Mouse (Mus musculus): Measurements from ENCODE around the gene Cr2. TPM values are rescaled to one million over a fixed set of nuclear protein-coding genes. Genes with fewer than 3 reads are reported as not detected.
A peak's percentile ranks its signal among the peaks of the same experiment; 100 is the strongest.

Cr2 gene
- polyA plus RNA-seq, 1 experiment from 2014 or later = 2.4 TPM

DNA sequence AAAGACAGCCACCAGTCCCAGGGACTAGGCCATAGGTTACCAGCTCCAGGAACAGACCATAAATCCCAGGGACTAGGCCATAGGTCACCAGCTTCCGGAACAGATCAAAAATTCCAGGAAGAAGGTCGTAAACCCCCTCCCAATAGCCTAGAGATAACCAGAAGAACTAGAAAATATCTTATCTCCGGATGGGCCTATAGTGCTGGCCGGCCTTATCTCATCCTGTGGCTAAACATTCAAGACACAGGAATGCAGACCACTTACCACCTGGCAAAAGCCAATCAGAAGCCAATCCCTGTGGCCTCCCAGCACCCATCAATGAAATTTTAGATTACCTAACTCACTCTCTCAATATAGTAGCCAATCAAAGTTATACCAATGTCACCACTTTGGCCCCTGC lies 75.8 kb downstream of the Cr2 start:
- TF ChIP-seq CTCF (IDR thresholded peaks at IDR 0.05; ENCODE audit: low read depth) = no peak
- Histone ChIP-seq H3K27me3 (ENCODE audit: insufficient read depth, low read length) (no peaks in the 10 kb centered on the region), H3K4me2 (ENCODE audit: low read length) (no peak overlapping the region), H3K9ac (ENCODE audit: low read depth, low read length) (no peak overlapping the region), H3K27ac (no peak overlapping the region), H3K4me1 (replicated peaks; ENCODE audit: insufficient read depth, low read length) (no peaks in the 10 kb centered on the region), H3K4me3 (replicated peaks; ENCODE audit: low read depth, low read length) (no peak overlapping the region), H3K9me3 (replicated peaks; ENCODE audit: low read length) (no peaks in the 10 kb centered on the region), H3K36me3 (ENCODE audit: insufficient read depth, low read length) (peaks cover 6% of the 10 kb centered on the region; the same call in 1 of the 2 replicates)
- WGBS = 47% methylated on average over 4 of the region's 4 CpGs
- no peak for ATAC-seq (replicated peaks; ENCODE audit: low FRiP score, low read depth)
- peak; percentile 12 for DNase-seq (ENCODE audit: low spot score)

DNA sequence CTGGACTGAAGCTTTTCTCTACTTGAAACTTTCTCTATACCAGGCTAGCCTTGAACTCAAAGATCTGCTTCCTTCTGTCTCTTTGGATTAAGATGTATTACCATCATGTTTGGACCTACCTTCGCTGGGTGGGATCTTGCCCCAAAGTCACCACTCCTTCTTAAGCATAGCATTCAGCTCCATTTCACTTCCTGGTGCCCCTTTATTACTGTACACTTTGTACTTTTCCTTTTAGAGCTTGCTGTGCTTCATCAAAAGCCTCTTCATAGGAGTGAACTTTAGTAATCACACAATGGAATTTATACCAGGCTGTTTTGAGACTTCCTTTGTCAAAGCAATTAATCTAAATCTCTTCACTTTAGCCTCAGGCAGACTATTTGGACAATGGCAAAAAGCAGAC lies 78.5 kb downstream of the Cr2 start:
- DNase-seq (ENCODE audit: low spot score) (no peak), ATAC-seq (replicated peaks; ENCODE audit: low FRiP score, low read depth) (no peak)
- H3K27ac ChIP-seq = no peak overlapping the region
- H3K4me2 ChIP-seq (ENCODE audit: low read length) = no peak overlapping the region
- H3K9me3 ChIP-seq (replicated peaks; ENCODE audit: low read length) = no peaks in the 10 kb centered on the region
- H3K9ac ChIP-seq (ENCODE audit: low read depth, low read length) = no peak overlapping the region
- 94% methylated on average over 1 of the region's 1 CpGs for WGBS
- no peak for TF ChIP-seq CTCF (IDR thresholded peaks at IDR 0.05; ENCODE audit: low read depth)
- H3K4me3 ChIP-seq (replicated peaks; ENCODE audit: low read depth, low read length) = no peak overlapping the region
- H3K4me1 ChIP-seq (replicated peaks; ENCODE audit: insufficient read depth, low read length) = no peaks in the 10 kb centered on the region
- no peaks in the 10 kb centered on the region for H3K27me3 ChIP-seq (ENCODE audit: insufficient read depth, low read length)
- peaks cover 6% of the 10 kb centered on the region; the same call in 1 of the 2 replicates for H3K36me3 ChIP-seq (ENCODE audit: insufficient read depth, low read length)

DNA sequence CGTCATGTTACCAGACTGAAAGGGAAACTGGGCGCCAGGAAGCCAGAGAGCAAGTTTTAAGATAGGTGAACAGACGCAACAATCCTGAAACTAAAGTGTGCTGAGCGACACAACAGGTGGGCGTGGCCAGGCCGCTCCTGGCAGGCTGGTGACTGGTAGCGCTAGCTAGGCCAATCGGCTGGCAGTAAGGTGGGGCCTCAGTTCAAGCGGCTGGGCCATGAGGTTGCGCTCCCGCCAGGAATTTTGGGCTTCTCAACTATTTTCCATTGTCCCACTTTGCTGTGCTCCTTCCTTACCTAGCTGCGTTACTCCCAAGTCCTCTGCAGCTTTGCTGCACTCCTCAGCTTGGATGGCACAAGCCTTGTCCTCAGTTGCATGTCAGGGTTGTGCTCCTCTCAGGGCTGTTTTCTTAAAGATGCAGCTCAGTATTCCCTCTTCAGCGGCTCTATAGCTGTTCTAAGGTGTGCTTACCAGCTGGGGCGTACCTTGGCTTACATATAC lies 84.2 kb downstream of the Cr2 start, which contains the start of gene Cd46:
Gene Cd46, minus strand, starts transcription at position 30 of the 501 bp plus-strand sequence.
- peak within 1 kb of the TSS; percentile 56 for H3K4me2 ChIP-seq (ENCODE audit: low read length)
- H3K36me3 ChIP-seq (ENCODE audit: insufficient read depth, low read length) = no peaks in the 10 kb centered on the region
- no peak for TF ChIP-seq CTCF (IDR thresholded peaks at IDR 0.05; ENCODE audit: low read depth)
- DNase-seq (ENCODE audit: low spot score) (peak; percentile 77), ATAC-seq (replicated peaks; ENCODE audit: low FRiP score, low read depth) (peak; percentile 98)
- no peaks in the 10 kb centered on the region for H3K27me3 ChIP-seq (ENCODE audit: insufficient read depth, low read length)
- no peaks in the 10 kb centered on the region for H3K9me3 ChIP-seq (replicated peaks; ENCODE audit: low read length)
- peak within 1 kb of the TSS; percentile 57; the same call in 1 of the 2 replicates for H3K9ac ChIP-seq (ENCODE audit: low read depth, low read length)
- peak within 1 kb of the TSS; percentile 71; the same call in 1 of the 2 replicates for H3K27ac ChIP-seq
- 3% methylated on average over 14 of the region's 14 CpGs for WGBS
- H3K4me1 ChIP-seq (replicated peaks; ENCODE audit: insufficient read depth, low read length) = no peaks in the 10 kb centered on the region; the same call in 1 of the 2 replicates
- H3K4me3 ChIP-seq (replicated peaks; ENCODE audit: low read depth, low read length) = peak within 1 kb of the TSS; percentile 44

DNA sequence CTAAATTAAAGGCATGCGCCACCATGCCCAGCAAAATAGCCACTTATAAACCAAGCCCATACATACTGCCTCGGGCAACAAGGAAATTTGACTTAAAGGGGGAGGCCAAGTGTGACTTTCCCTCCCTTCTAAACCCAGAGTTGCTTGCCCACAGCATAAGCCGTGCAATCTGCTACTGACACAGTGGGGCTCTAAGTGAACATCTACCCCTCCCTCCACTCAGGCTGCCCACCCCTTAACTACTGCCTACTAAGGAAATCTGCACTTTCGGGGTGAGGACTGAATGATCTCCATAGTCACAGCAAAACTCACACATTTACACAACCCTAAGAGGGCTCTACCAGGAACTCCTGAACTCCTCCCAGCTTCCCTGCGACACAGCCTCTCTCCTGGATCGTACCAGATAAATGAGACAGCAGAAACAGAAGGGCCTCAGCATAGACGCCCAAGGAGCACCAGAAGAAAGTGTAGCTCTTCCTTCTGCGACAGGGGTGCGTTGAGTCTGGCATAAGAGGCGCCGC lies 84.8 kb downstream of the Cr2 start:
- peak; percentile 73 for ATAC-seq (replicated peaks; ENCODE audit: low FRiP score, low read depth)
- no peaks in the 10 kb centered on the region for H3K9me3 ChIP-seq (replicated peaks; ENCODE audit: low read length)
- H3K4me3 ChIP-seq (replicated peaks; ENCODE audit: low read depth, low read length) = peak overlapping the region; percentile 44
- DNase-seq (ENCODE audit: low spot score) = no peak
- peak overlapping the region; percentile 56 for H3K4me2 ChIP-seq (ENCODE audit: low read length)
- no peaks in the 10 kb centered on the region for H3K36me3 ChIP-seq (ENCODE audit: insufficient read depth, low read length)
- H3K27ac ChIP-seq = peak overlapping the region; percentile 71; the same call in 1 of the 2 replicates
- no peaks in the 10 kb centered on the region for H3K27me3 ChIP-seq (ENCODE audit: insufficient read depth, low read length)
- H3K4me1 ChIP-seq (replicated peaks; ENCODE audit: insufficient read depth, low read length) = no peaks in the 10 kb centered on the region; the same call in 1 of the 2 replicates
- TF ChIP-seq CTCF (IDR thresholded peaks at IDR 0.05; ENCODE audit: low read depth) = no peak
- WGBS = 15% methylated on average over 11 of the region's 11 CpGs
- peak overlapping the region; percentile 57; the same call in 1 of the 2 replicates for H3K9ac ChIP-seq (ENCODE audit: low read depth, low read length)

Other genes starting within 250 kb of the Cr2 start
- 84.6 and 91.2 TPM in 2 replicates for gene Cd34, start 237.9 kb downstream of the Cr2 start, polyA plus RNA-seq (2015; fragmentation: Nextera tagmentation; extraction: Ambion mirVana)
- 1.2 and 1.5 TPM in 2 replicates for gene Cd46, start 84.5 kb downstream of the Cr2 start, polyA plus RNA-seq (2015; fragmentation: Nextera tagmentation; extraction: Ambion mirVana)
- gene Cr1l, start 45.1 kb downstream of the Cr2 start, polyA plus RNA-seq (2015; fragmentation: Nextera tagmentation; extraction: Ambion mirVana) = 85.8 and 87.4 TPM in 2 replicates